In the genomic region with DNA sequence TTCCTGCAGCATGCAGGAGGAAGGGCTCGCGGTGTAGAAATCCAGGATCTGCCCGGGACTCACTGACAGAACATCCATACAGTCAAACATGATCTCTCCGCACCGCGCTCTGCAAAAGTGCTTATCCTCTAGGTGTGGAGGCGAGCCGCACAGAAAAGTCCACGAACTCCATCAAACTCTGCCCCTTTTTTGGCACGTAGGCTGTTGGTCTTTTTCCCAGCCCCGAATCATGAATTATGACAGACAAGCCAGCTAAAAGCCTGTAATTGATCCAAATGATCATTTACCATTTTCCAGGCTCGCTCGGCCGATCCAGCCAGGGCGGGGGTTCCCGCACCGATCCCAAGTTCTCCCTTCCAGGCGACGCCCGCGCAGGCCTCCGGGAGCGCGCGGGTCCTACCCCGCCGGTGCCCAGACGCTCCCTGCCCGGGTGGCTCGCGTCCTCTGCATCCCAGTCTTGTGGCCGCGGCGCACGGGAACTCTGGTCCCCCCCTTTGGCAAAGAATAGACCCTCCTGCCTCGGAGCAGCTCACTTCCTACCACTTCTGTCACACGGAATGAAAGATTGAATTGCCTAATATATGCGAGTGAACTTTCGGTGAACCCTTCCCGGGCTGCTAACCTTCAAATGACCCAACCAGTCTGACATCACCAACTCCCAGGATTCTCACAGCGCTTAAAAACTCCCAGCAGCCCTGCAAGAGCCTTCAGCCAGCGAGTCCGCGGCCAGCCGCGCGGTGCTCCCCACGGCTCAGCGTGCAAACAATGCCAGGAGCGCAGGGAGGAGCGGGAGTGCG, we compare ENCODE assay signal across 8 mouse cellular contexts.
DNase-seq lines count a peak whose midpoint lies in the region; ATAC-seq lines count a peak whose summit lies in the region.

No protein-coding gene starts in this region.

- no peaks in the 10 kb centered on the region for H3K9me3 ChIP-seq in embryonic facial prominence, embryonic 14.5 days (ENCODE audit: control insufficient read depth, low read length)

- WGBS in embryonic facial prominence, embryonic 14.5 days, result under 1% methylated on average over 52 of the region's 52 CpGs

- H3K36me3 ChIP-seq in embryonic facial prominence, embryonic 14.5 days (ENCODE audit: control insufficient read depth, insufficient read depth, low read length), result no peaks in the 10 kb centered on the region

- peaks cover 23% of the 10 kb centered on the region; the same call in 1 of the 2 replicates for H3K4me1 ChIP-seq in embryonic facial prominence, embryonic 14.5 days (ENCODE audit: control insufficient read depth, insufficient read depth, low read length)

- peak; percentile 96 for DNase-seq in embryonic facial prominence, embryonic 14.5 days (ENCODE audit: low spot score)
- DNase-seq in heart, adult 18-20 months, result peak; percentile 90 to 92
- peak; percentile 93 for DNase-seq in kidney, adult 11 months
- DNase-seq in left cerebral cortex, postnatal 4 days, result peak; percentile 63
- peak; percentile 97 for DNase-seq in mesoderm, embryonic 11.5 days (ENCODE audit: low read depth, low spot score)
- DNase-seq in right cerebral cortex, postnatal 36 days (ENCODE audit: low spot score in 2 of 2), result peak; percentile 53 to 56

- peak; percentile 84 for ATAC-seq in cerebellum, adult (ENCODE audit: insufficient number of reproducible peaks, low FRiP score, low TSS enrichment)
- peak; percentile 94 for ATAC-seq in embryonic facial prominence, embryonic 14.5 days (ENCODE audit: low read depth)
- no peak for ATAC-seq in CD4-positive, CD25-positive, alpha-beta regulatory T cell, adult 4 months

- peak overlapping the region; percentile 68 for H3K9ac ChIP-seq in embryonic facial prominence, embryonic 14.5 days (ENCODE audit: low read depth, low read length)

- peak overlapping the region; percentile 67 for H3K4me3 ChIP-seq in embryonic facial prominence, embryonic 14.5 days (ENCODE audit: low read depth, low read length)

- H3K27me3 ChIP-seq in embryonic facial prominence, embryonic 14.5 days (replicated peaks; ENCODE audit: control insufficient read depth, insufficient read depth, low read length), result no peaks in the 10 kb centered on the region

- intact Hi-C loops in left cerebral cortex, postnatal 4 days (cut with DNase I), result no loop called here

- H3K4me2 ChIP-seq in embryonic facial prominence, embryonic 14.5 days (ENCODE audit: low read depth, low read length), result peak overlapping the region; percentile 85

- H3K27ac ChIP-seq in embryonic facial prominence, embryonic 14.5 days (replicated peaks; ENCODE audit: low read depth, low read length), result peak overlapping the region; percentile 91
